Mouse (Mus musculus): ENCODE measurements at regions not wholly inside any gene's neighbourhood (a gene's known extent, or its start where the extent isn't known, plus 50 kb on each side); places are given as distances from the start of the nearest gene placed in this dataset.

- WGBS: 75% methylated on average over 4 of the region's 4 CpGs
- no peaks in the 10 kb centered on the region for H3K9me3 ChIP-seq (ENCODE audit: control insufficient read depth, low read length)
- no peak overlapping the region for H3K4me2 ChIP-seq (replicated peaks; ENCODE audit: low read depth, low read length)
- no peaks in the 10 kb centered on the region for H3K27me3 ChIP-seq (ENCODE audit: control insufficient read depth, insufficient read depth, low read length)
- no peak overlapping the region for H3K9ac ChIP-seq (ENCODE audit: low read depth, low read length)
- no peak overlapping the region for H3K4me3 ChIP-seq (ENCODE audit: low read depth, low read length)
- ATAC-seq (ENCODE audit: low FRiP score) (no peak), DNase-seq (ENCODE audit: low spot score) (no peak)
- no peaks in the 10 kb centered on the region for H3K4me1 ChIP-seq (replicated peaks; ENCODE audit: control insufficient read depth, insufficient read depth, low read length)
- H3K27ac ChIP-seq (ENCODE audit: low read depth, low read length): no peak overlapping the region
- H3K36me3 ChIP-seq (ENCODE audit: control insufficient read depth, insufficient read depth, low read length): no peaks in the 10 kb centered on the region
Observed at GRCm38 (mm10) chr15:72331262-72331661, 1503.1 kb upstream of the Gm6569 start.

- no peak for DNase-seq (ENCODE audit: low spot score)
Observed at GRCm38 (mm10) chr15:72334497-72334896, 1499.9 kb upstream of the Gm6569 start.

GRCm38 (mm10) chr15:72339629-72340028 lies 1494.7 kb upstream of the Gm6569 start:
- Histone ChIP-seq H3K27ac (ENCODE audit: low read depth, low read length) (no peak overlapping the region), H3K36me3 (ENCODE audit: control insufficient read depth, insufficient read depth, low read length) (no peaks in the 10 kb centered on the region), H3K4me3 (ENCODE audit: low read depth, low read length) (no peak overlapping the region), H3K9ac (ENCODE audit: low read depth, low read length) (no peak overlapping the region), H3K4me2 (replicated peaks; ENCODE audit: low read depth, low read length) (no peak overlapping the region), H3K9me3 (ENCODE audit: control insufficient read depth, low read length) (no peaks in the 10 kb centered on the region), H3K4me1 (replicated peaks; ENCODE audit: control insufficient read depth, insufficient read depth, low read length) (no peaks in the 10 kb centered on the region), H3K27me3 (ENCODE audit: control insufficient read depth, insufficient read depth, low read length) (no peaks in the 10 kb centered on the region)
- ATAC-seq (ENCODE audit: low FRiP score) (no peak), DNase-seq (ENCODE audit: low spot score) (no peak)
- WGBS: 81% methylated on average over 1 of the region's 1 CpGs

More at GRCm38 (mm10) chr15:72334497-72334896, 1499.9 kb upstream of the Gm6569 start:
- Histone ChIP-seq H3K9me3 (ENCODE audit: control insufficient read depth, low read length) (no peaks in the 10 kb centered on the region), H3K27me3 (ENCODE audit: control insufficient read depth, insufficient read depth, low read length) (no peaks in the 10 kb centered on the region), H3K27ac (ENCODE audit: low read depth, low read length) (no peak overlapping the region), H3K9ac (ENCODE audit: low read depth, low read length) (no peak overlapping the region), H3K4me3 (ENCODE audit: low read depth, low read length) (no peak overlapping the region), H3K4me1 (replicated peaks; ENCODE audit: control insufficient read depth, insufficient read depth, low read length) (no peaks in the 10 kb centered on the region), H3K36me3 (ENCODE audit: control insufficient read depth, insufficient read depth, low read length) (no peaks in the 10 kb centered on the region), H3K4me2 (replicated peaks; ENCODE audit: low read depth, low read length) (no peak overlapping the region)
- no peak for ATAC-seq (ENCODE audit: low FRiP score)
- WGBS: 73% methylated on average over 4 of the region's 4 CpGs

GRCm38 (mm10) chr15:72341991-72342390 lies 1492.4 kb upstream of the Gm6569 start:
- Histone ChIP-seq H3K4me2 (replicated peaks; ENCODE audit: low read depth, low read length) (no peak overlapping the region), H3K27ac (ENCODE audit: low read depth, low read length) (no peak overlapping the region), H3K27me3 (ENCODE audit: control insufficient read depth, insufficient read depth, low read length) (no peaks in the 10 kb centered on the region), H3K9me3 (ENCODE audit: control insufficient read depth, low read length) (no peaks in the 10 kb centered on the region), H3K4me1 (replicated peaks; ENCODE audit: control insufficient read depth, insufficient read depth, low read length) (no peaks in the 10 kb centered on the region), H3K36me3 (ENCODE audit: control insufficient read depth, insufficient read depth, low read length) (no peaks in the 10 kb centered on the region), H3K4me3 (ENCODE audit: low read depth, low read length) (no peak overlapping the region), H3K9ac (ENCODE audit: low read depth, low read length) (no peak overlapping the region)
- 86% methylated on average over 2 of the region's 2 CpGs for WGBS
- no peak for ATAC-seq (ENCODE audit: low FRiP score)
- DNase-seq (ENCODE audit: low spot score): no peak

- no peak overlapping the region for H3K4me3 ChIP-seq (ENCODE audit: low read depth, low read length)
- H3K9me3 ChIP-seq (ENCODE audit: control insufficient read depth, low read length): no peaks in the 10 kb centered on the region
- no peaks in the 10 kb centered on the region for H3K4me1 ChIP-seq (replicated peaks; ENCODE audit: control insufficient read depth, insufficient read depth, low read length)
- ATAC-seq (ENCODE audit: low FRiP score) (no peak), DNase-seq (ENCODE audit: low spot score) (no peak)
- H3K4me2 ChIP-seq (replicated peaks; ENCODE audit: low read depth, low read length): no peak overlapping the region
- no peaks in the 10 kb centered on the region for H3K36me3 ChIP-seq (ENCODE audit: control insufficient read depth, insufficient read depth, low read length)
- no peaks in the 10 kb centered on the region for H3K27me3 ChIP-seq (ENCODE audit: control insufficient read depth, insufficient read depth, low read length)
- no peak overlapping the region for H3K9ac ChIP-seq (ENCODE audit: low read depth, low read length)
- no peak overlapping the region for H3K27ac ChIP-seq (ENCODE audit: low read depth, low read length)
- WGBS: 86% methylated on average over 4 of the region's 4 CpGs
Observed at GRCm38 (mm10) chr15:72342504-72342903, 1491.9 kb upstream of the Gm6569 start.

- Histone ChIP-seq H3K36me3 (ENCODE audit: control insufficient read depth, insufficient read depth, low read length) (no peaks in the 10 kb centered on the region), H3K27ac (ENCODE audit: low read depth, low read length) (no peak overlapping the region), H3K4me1 (replicated peaks; ENCODE audit: control insufficient read depth, insufficient read depth, low read length) (no peaks in the 10 kb centered on the region), H3K9me3 (ENCODE audit: control insufficient read depth, low read length) (no peaks in the 10 kb centered on the region), H3K9ac (ENCODE audit: low read depth, low read length) (no peak overlapping the region), H3K4me2 (replicated peaks; ENCODE audit: low read depth, low read length) (no peak overlapping the region), H3K27me3 (ENCODE audit: control insufficient read depth, insufficient read depth, low read length) (no peaks in the 10 kb centered on the region), H3K4me3 (ENCODE audit: low read depth, low read length) (no peak overlapping the region)
- ATAC-seq (ENCODE audit: low FRiP score) (no peak), DNase-seq (ENCODE audit: low spot score) (no peak)
Observed at GRCm38 (mm10) chr15:72343794-72344193, 1490.6 kb upstream of the Gm6569 start.

- Histone ChIP-seq H3K9me3 (ENCODE audit: control insufficient read depth, low read length) (no peaks in the 10 kb centered on the region), H3K4me3 (ENCODE audit: low read depth, low read length) (no peak overlapping the region), H3K27me3 (ENCODE audit: control insufficient read depth, insufficient read depth, low read length) (no peaks in the 10 kb centered on the region), H3K4me2 (replicated peaks; ENCODE audit: low read depth, low read length) (no peak overlapping the region), H3K9ac (ENCODE audit: low read depth, low read length) (no peak overlapping the region), H3K36me3 (ENCODE audit: control insufficient read depth, insufficient read depth, low read length) (no peaks in the 10 kb centered on the region), H3K27ac (ENCODE audit: low read depth, low read length) (no peak overlapping the region), H3K4me1 (replicated peaks; ENCODE audit: control insufficient read depth, insufficient read depth, low read length) (no peaks in the 10 kb centered on the region)
- ATAC-seq (ENCODE audit: low FRiP score) (no peak), DNase-seq (ENCODE audit: low spot score) (no peak)
- WGBS: 78% methylated on average over 4 of the region's 4 CpGs
Observed at GRCm38 (mm10) chr15:72353371-72353770, 1481.0 kb upstream of the Gm6569 start.

- Histone ChIP-seq H3K4me3 (ENCODE audit: low read depth, low read length) (no peak overlapping the region), H3K27me3 (ENCODE audit: control insufficient read depth, insufficient read depth, low read length) (no peaks in the 10 kb centered on the region), H3K9me3 (ENCODE audit: control insufficient read depth, low read length) (no peaks in the 10 kb centered on the region), H3K27ac (ENCODE audit: low read depth, low read length) (no peak overlapping the region), H3K4me1 (replicated peaks; ENCODE audit: control insufficient read depth, insufficient read depth, low read length) (no peaks in the 10 kb centered on the region), H3K4me2 (replicated peaks; ENCODE audit: low read depth, low read length) (no peak overlapping the region), H3K9ac (ENCODE audit: low read depth, low read length) (no peak overlapping the region), H3K36me3 (ENCODE audit: control insufficient read depth, insufficient read depth, low read length) (no peaks in the 10 kb centered on the region)
- DNase-seq (ENCODE audit: low spot score) (no peak), ATAC-seq (ENCODE audit: low FRiP score) (no peak)
Observed at GRCm38 (mm10) chr15:72355626-72356025, 1478.7 kb upstream of the Gm6569 start.

GRCm38 (mm10) chr15:72359636-72360035 lies 1474.7 kb upstream of the Gm6569 start:
- Histone ChIP-seq H3K36me3 (ENCODE audit: control insufficient read depth, insufficient read depth, low read length) (no peaks in the 10 kb centered on the region), H3K9ac (ENCODE audit: low read depth, low read length) (no peak overlapping the region), H3K4me2 (replicated peaks; ENCODE audit: low read depth, low read length) (no peak overlapping the region), H3K9me3 (ENCODE audit: control insufficient read depth, low read length) (no peaks in the 10 kb centered on the region), H3K4me1 (replicated peaks; ENCODE audit: control insufficient read depth, insufficient read depth, low read length) (no peaks in the 10 kb centered on the region), H3K4me3 (ENCODE audit: low read depth, low read length) (no peak overlapping the region), H3K27me3 (ENCODE audit: control insufficient read depth, insufficient read depth, low read length) (no peaks in the 10 kb centered on the region), H3K27ac (ENCODE audit: low read depth, low read length) (no peak overlapping the region)
- 88% methylated on average over 6 of the region's 6 CpGs for WGBS
- ATAC-seq (ENCODE audit: low FRiP score) (no peak), DNase-seq (ENCODE audit: low spot score) (no peak)
